Mouse (Mus musculus): ENCODE data around the gene Pip5k1c. TPM values are rescaled to one million over a fixed set of nuclear protein-coding genes. Genes with fewer than 3 reads are reported as not detected.

Pip5k1c gene
- polyA plus RNA-seq, 1 experiment from 2014 or later = 32.0 TPM

- ATAC-seq (ENCODE audit: extremely low read depth, insufficient number of reproducible peaks, low FRiP score, low TSS enrichment) = no peak
- WGBS = 28% methylated on average over 7 of the region's 9 CpGs
Measured at GRCm38 (mm10) chr10:81304597-81305238, 12.0 kb downstream of the Pip5k1c start.

GRCm38 (mm10) chr10:81305663-81306062, 12.9 kb downstream of the Pip5k1c start:
- H3K27me3 ChIP-seq (replicated peaks) = no peaks in the 10 kb centered on the region
- H3K27ac ChIP-seq (replicated peaks) = no peak overlapping the region
- no peak overlapping the region for H3K9ac ChIP-seq
- no peak for ATAC-seq (ENCODE audit: extremely low read depth, insufficient number of reproducible peaks, low FRiP score, low TSS enrichment)
- H3K36me3 ChIP-seq = peaks cover 52% of the 10 kb centered on the region
- H3K4me2 ChIP-seq = no peak overlapping the region
- no peaks in the 10 kb centered on the region for H3K9me3 ChIP-seq
- WGBS = 90% methylated on average over 14 of the region's 14 CpGs
- H3K4me3 ChIP-seq = no peak overlapping the region
- peaks cover 46% of the 10 kb centered on the region for H3K4me1 ChIP-seq

More at GRCm38 (mm10) chr10:81304597-81305238, 12.0 kb downstream of the Pip5k1c start:
- Histone ChIP-seq H3K4me2 (no peak overlapping the region), H3K27ac (replicated peaks) (no peak overlapping the region), H3K4me3 (no peak overlapping the region), H3K36me3 (peaks cover 42% of the 10 kb centered on the region), H3K9me3 (no peaks in the 10 kb centered on the region), H3K9ac (no peak overlapping the region), H3K4me1 (peaks cover 55% of the 10 kb centered on the region), H3K27me3 (replicated peaks) (no peaks in the 10 kb centered on the region)

- Histone ChIP-seq H3K9me3 (no peaks in the 10 kb centered on the region), H3K27ac (replicated peaks) (no peak overlapping the region), H3K27me3 (replicated peaks) (no peaks in the 10 kb centered on the region), H3K4me3 (no peak overlapping the region), H3K9ac (no peak overlapping the region), H3K4me1 (peaks cover 40% of the 10 kb centered on the region), H3K4me2 (no peak overlapping the region), H3K36me3 (peaks cover 57% of the 10 kb centered on the region)
- 94% methylated on average over 12 of the region's 12 CpGs for WGBS
- no peak for ATAC-seq (ENCODE audit: extremely low read depth, insufficient number of reproducible peaks, low FRiP score, low TSS enrichment)
Measured at GRCm38 (mm10) chr10:81306173-81306668, 13.5 kb downstream of the Pip5k1c start.

- H3K27ac ChIP-seq (replicated peaks) = no peak overlapping the region
- H3K27me3 ChIP-seq (replicated peaks) = no peaks in the 10 kb centered on the region
- H3K36me3 ChIP-seq = peaks cover 66% of the 10 kb centered on the region
- no peak overlapping the region for H3K4me3 ChIP-seq
- H3K4me2 ChIP-seq = no peak overlapping the region
- no peak overlapping the region for H3K9ac ChIP-seq
- ATAC-seq (ENCODE audit: extremely low read depth, insufficient number of reproducible peaks, low FRiP score, low TSS enrichment) = no peak
- H3K9me3 ChIP-seq = no peaks in the 10 kb centered on the region
- 90% methylated on average over 21 of the region's 21 CpGs for WGBS
- peaks cover 32% of the 10 kb centered on the region for H3K4me1 ChIP-seq
Measured at GRCm38 (mm10) chr10:81306837-81307682, 14.3 kb downstream of the Pip5k1c start.

GRCm38 (mm10) chr10:81309571-81309970, 16.8 kb downstream of the Pip5k1c start:
- Histone ChIP-seq H3K27ac (replicated peaks) (no peak overlapping the region), H3K27me3 (replicated peaks) (no peaks in the 10 kb centered on the region), H3K4me1 (peaks cover 6% of the 10 kb centered on the region), H3K9ac (no peak overlapping the region), H3K4me3 (no peak overlapping the region), H3K9me3 (no peaks in the 10 kb centered on the region), H3K36me3 (peaks cover 91% of the 10 kb centered on the region), H3K4me2 (no peak overlapping the region)
- WGBS = 89% methylated on average over 5 of the region's 5 CpGs
- ATAC-seq (ENCODE audit: extremely low read depth, insufficient number of reproducible peaks, low FRiP score, low TSS enrichment) = no peak

GRCm38 (mm10) chr10:81313581-81313980, 20.8 kb downstream of the Pip5k1c start:
- Histone ChIP-seq H3K4me3 (no peak overlapping the region), H3K36me3 (peaks cover 90% of the 10 kb centered on the region), H3K9ac (no peak overlapping the region), H3K4me1 (peaks cover 25% of the 10 kb centered on the region), H3K4me2 (no peak overlapping the region), H3K27ac (replicated peaks) (no peak overlapping the region), H3K9me3 (no peaks in the 10 kb centered on the region), H3K27me3 (replicated peaks) (no peaks in the 10 kb centered on the region)
- 93% methylated on average over 13 of the region's 13 CpGs for WGBS
- no peak for ATAC-seq (ENCODE audit: extremely low read depth, insufficient number of reproducible peaks, low FRiP score, low TSS enrichment)

- Histone ChIP-seq H3K27me3 (replicated peaks) (no peaks in the 10 kb centered on the region), H3K9me3 (no peaks in the 10 kb centered on the region), H3K4me3 (no peak overlapping the region), H3K9ac (no peak overlapping the region), H3K27ac (replicated peaks) (no peak overlapping the region), H3K4me2 (no peak overlapping the region), H3K36me3 (peaks cover 87% of the 10 kb centered on the region), H3K4me1 (peaks cover 32% of the 10 kb centered on the region)
- ATAC-seq (ENCODE audit: extremely low read depth, insufficient number of reproducible peaks, low FRiP score, low TSS enrichment) = no peak
- WGBS = 81% methylated on average over 7 of the region's 7 CpGs
Measured at GRCm38 (mm10) chr10:81314201-81314600, 21.4 kb downstream of the Pip5k1c start.

GRCm38 (mm10) chr10:81315587-81315986, 22.8 kb downstream of the Pip5k1c start:
- H3K4me3 ChIP-seq = no peak overlapping the region
- WGBS = 87% methylated on average over 16 of the region's 16 CpGs
- H3K4me1 ChIP-seq = peaks cover 39% of the 10 kb centered on the region
- no peak overlapping the region for H3K9ac ChIP-seq
- H3K9me3 ChIP-seq = no peaks in the 10 kb centered on the region
- ATAC-seq (ENCODE audit: extremely low read depth, insufficient number of reproducible peaks, low FRiP score, low TSS enrichment) = no peak
- no peak overlapping the region for H3K4me2 ChIP-seq
- peaks cover 73% of the 10 kb centered on the region for H3K36me3 ChIP-seq
- no peaks in the 10 kb centered on the region for H3K27me3 ChIP-seq (replicated peaks)
- no peak overlapping the region for H3K27ac ChIP-seq (replicated peaks)

GRCm38 (mm10) chr10:81316338-81317060, 23.7 kb downstream of the Pip5k1c start:
- H3K27ac ChIP-seq (replicated peaks) = 0 out of 2 replicates have a peak overlapping the region, but pooled peaks have one; percentile 29
- ATAC-seq (ENCODE audit: extremely low read depth, insufficient number of reproducible peaks, low FRiP score, low TSS enrichment) = no peak
- H3K9me3 ChIP-seq = no peaks in the 10 kb centered on the region
- peaks cover 64% of the 10 kb centered on the region for H3K36me3 ChIP-seq
- WGBS = 40% methylated on average over 16 of the region's 16 CpGs
- H3K9ac ChIP-seq = peak overlapping the region; percentile 76
- H3K4me3 ChIP-seq = peak overlapping the region; percentile 34
- H3K4me1 ChIP-seq = peaks cover 40% of the 10 kb centered on the region
- H3K4me2 ChIP-seq = peak overlapping the region; percentile 64
- no peaks in the 10 kb centered on the region for H3K27me3 ChIP-seq (replicated peaks)

GRCm38 (mm10) chr10:81317273-81317672, 24.5 kb downstream of the Pip5k1c start:
- Histone ChIP-seq H3K4me3 (peak overlapping the region; percentile 34), H3K36me3 (peaks cover 58% of the 10 kb centered on the region), H3K27ac (replicated peaks) (no peak overlapping the region; the same call in 1 of the 2 replicates)

More at GRCm38 (mm10) chr10:81317273-81317672, 24.5 kb downstream of the Pip5k1c start:
- peaks cover 47% of the 10 kb centered on the region for H3K4me1 ChIP-seq
- no peaks in the 10 kb centered on the region for H3K27me3 ChIP-seq (replicated peaks)
- no peak for ATAC-seq (ENCODE audit: extremely low read depth, insufficient number of reproducible peaks, low FRiP score, low TSS enrichment)
- H3K4me2 ChIP-seq = peak overlapping the region; percentile 64
- H3K9ac ChIP-seq = peak overlapping the region; percentile 76
- 11% methylated on average over 20 of the region's 20 CpGs for WGBS
- no peaks in the 10 kb centered on the region for H3K9me3 ChIP-seq

Measured in heart, embryonic 13.5 days (tissue).